Mouse (Mus musculus) heart, postnatal 14 days (tissue): ENCODE measurements around the gene Rpa3. TPM values are rescaled to one million over a fixed set of nuclear protein-coding genes. Genes with fewer than 3 reads are reported as not detected.
A peak's percentile ranks its signal among the peaks of the same experiment; 100 is the strongest.

ENCODE experiments used
- DNase-seq, 2 experiments: peaks; one replicate each; pipeline ENCODE4 v3.0.0; 2021 to 2022
- intact Hi-C: fragments of 180-260 bp; cut with DNase I; formaldehyde crosslinking; loops from one replicate; pipeline ENCODE4 v1.15.1; 2025
- long read RNA-seq, 2 experiments: library from polyadenylated mRNA; stranded (forward); transcript quantifications; one replicate each; pipeline ENCODE4 v2.0.0; 2021
- total RNA-seq, 2 experiments: library from RNA; stranded (reverse); gene quantifications; 2 replicates each; pipeline ENCODE4 v1.2.3; 2021

Gene Rpa3
- total RNA-seq: 10 to 100 TPM; 19.0 to 21.9 TPM
- long read RNA-seq, experiment 1, transcript Rpa3-201 (4 exons, 670 nt): major isoform, 40 of 40 reads
- long read RNA-seq, experiment 1, partial matches to known transcripts: 0 of 40 reads
- long read RNA-seq, experiment 1, other reads (novel, unspliced or antisense): 0 of 40 reads
- long read RNA-seq, experiment 2, transcript Rpa3-201 (4 exons, 670 nt): major isoform, 31 of 35 reads
- long read RNA-seq, experiment 2, partial matches to known transcripts: 0 of 35 reads
- long read RNA-seq, experiment 2, other reads (novel, unspliced or antisense): 4 of 35 reads

GRCm38 (mm10) chr6:8259004-8259666 is at the start of gene Rpa3, which contains the start of the genes Umad1 and Gm45062:
Gene Rpa3, minus strand, starts transcription at chr6:8259173.
Gene Umad1, plus strand, starts transcription at chr6:8259288.
Gene Gm45062, plus strand, starts transcription at chr6:8259450.
- DNase-seq: peak; percentile 96
- intact Hi-C loops: loop anchor here (5.0 kb wide), 1 partner anchor 52 kb away; the partner anchor contains the start of gene Mios

- no peak for DNase-seq
- intact Hi-C loops: no loop called here
Measured at GRCm38 (mm10) chr6:8307878-8308775, 49.2 kb upstream of the Rpa3 start.

- DNase-seq: no peak
- intact Hi-C loops: no loop called here
Measured at GRCm38 (mm10) chr6:8299066-8299863, 40.3 kb upstream of the Rpa3 start.

GRCm38 (mm10) chr6:8294048-8294784 is 35.2 kb upstream of the Rpa3 start:
- no peak for DNase-seq
- intact Hi-C loops: no loop called here

- intact Hi-C loops: no loop called here
- DNase-seq: no peak
Measured at GRCm38 (mm10) chr6:8288755-8289580, 30.0 kb upstream of the Rpa3 start.

- no peak for DNase-seq
- intact Hi-C loops: no loop called here
Measured at GRCm38 (mm10) chr6:8286146-8286545, 27.2 kb upstream of the Rpa3 start.

- intact Hi-C loops: no loop called here
- no peak for DNase-seq
Measured at GRCm38 (mm10) chr6:8285401-8285960, 26.5 kb upstream of the Rpa3 start.

GRCm38 (mm10) chr6:8283255-8283654 is 24.3 kb upstream of the Rpa3 start:
- no peak for DNase-seq
- intact Hi-C loops: no loop called here

- DNase-seq: no peak
- intact Hi-C loops: loop anchor here (5.0 to 10.0 kb wide), 4 partner anchors 214 to 554 kb away; partner anchors contain the start of gene Glcci1
Measured at GRCm38 (mm10) chr6:8278426-8279002, 19.5 kb upstream of the Rpa3 start.

- DNase-seq: no peak
- intact Hi-C loops: loop anchor here (5.0 to 10.0 kb wide), 4 partner anchors 212 to 556 kb away; partner anchors contain the start of gene Glcci1
Measured at GRCm38 (mm10) chr6:8276431-8276830, 17.5 kb upstream of the Rpa3 start.

- peak; percentile 51 to 77 for DNase-seq
- intact Hi-C loops: loop anchor here (5.0 to 10.0 kb wide), 4 partner anchors 210 to 557 kb away; partner anchors contain the start of gene Glcci1
Measured at GRCm38 (mm10) chr6:8275098-8275497, 16.1 kb upstream of the Rpa3 start.

GRCm38 (mm10) chr6:8274387-8275054 is 15.5 kb upstream of the Rpa3 start:
- intact Hi-C loops: loop anchor here (5.0 to 10.0 kb wide), 4 partner anchors 210 to 558 kb away; partner anchors contain the start of gene Glcci1
- DNase-seq: peak; percentile 50 to 69

GRCm38 (mm10) chr6:8271047-8271446 is 12.1 kb upstream of the Rpa3 start:
- intact Hi-C loops: loop anchor here (10.0 kb wide), 2 partner anchors 206 to 234 kb away; partner anchors contain the start of gene Glcci1
- no peak for DNase-seq

- intact Hi-C loops: loop anchor here (5.0 kb wide), 1 partner anchor 52 kb away; the partner anchor contains the start of gene Mios
- peak in 1 of 2 experiments; percentile 20 for DNase-seq
Measured at GRCm38 (mm10) chr6:8259667-8260044, 683 bp upstream of the Rpa3 start.

- intact Hi-C loops: loop anchor here (5.0 kb wide), 1 partner anchor 51 kb away; the partner anchor contains the start of gene Mios
Measured at GRCm38 (mm10) chr6:8258316-8258715, 657 bp downstream of the Rpa3 start.

GRCm38 (mm10) chr6:8228596-8228995 is 30.4 kb downstream of the Rpa3 start:
- DNase-seq: no peak
- intact Hi-C loops: no loop called here

More at GRCm38 (mm10) chr6:8258316-8258715, 657 bp downstream of the Rpa3 start:
- DNase-seq: no peak

GRCm38 (mm10) chr6:8227035-8227434 is 31.9 kb downstream of the Rpa3 start:
- DNase-seq: no peak
- intact Hi-C loops: no loop called here
